Mouse (Mus musculus) spleen, postnatal 10 days (tissue): Measurements from ENCODE around the gene Cog2.

Experiments used
- DNase-seq, 2 experiments: peaks; one replicate each; pipeline ENCODE4 v3.0.0; 2021 to 2022; ENCODE audit warnings: low spot score in 2 of 2

Gene Cog2

GRCm38 (mm10) chr8:124516525-124516924 lies 4.0 kb upstream of the Cog2 start:
- no peak for DNase-seq

GRCm38 (mm10) chr8:124517142-124517541 lies 3.4 kb upstream of the Cog2 start:
- DNase-seq, result no peak

- DNase-seq, result no peak
Measured at GRCm38 (mm10) chr8:124521946-124522345, 1.4 kb downstream of the Cog2 start.

GRCm38 (mm10) chr8:124526261-124526660 lies 5.7 kb downstream of the Cog2 start:
- no peak for DNase-seq

GRCm38 (mm10) chr8:124530076-124530475 lies 9.5 kb downstream of the Cog2 start:
- no peak for DNase-seq

- DNase-seq, result no peak
Measured at GRCm38 (mm10) chr8:124530556-124530955, 10.0 kb downstream of the Cog2 start.

- no peak for DNase-seq
Measured at GRCm38 (mm10) chr8:124530996-124531395, 10.4 kb downstream of the Cog2 start.

- no peak for DNase-seq
Measured at GRCm38 (mm10) chr8:124532626-124533025, 12.1 kb downstream of the Cog2 start.

GRCm38 (mm10) chr8:124535451-124535850 lies 14.9 kb downstream of the Cog2 start:
- no peak for DNase-seq

GRCm38 (mm10) chr8:124540906-124541305 lies 20.3 kb downstream of the Cog2 start:
- no peak for DNase-seq

GRCm38 (mm10) chr8:124542001-124542400 lies 21.4 kb downstream of the Cog2 start:
- no peak for DNase-seq

- no peak for DNase-seq
Measured at GRCm38 (mm10) chr8:124543272-124543671, 22.7 kb downstream of the Cog2 start.

- no peak for DNase-seq
Measured at GRCm38 (mm10) chr8:124546371-124546770, 25.8 kb downstream of the Cog2 start.

GRCm38 (mm10) chr8:124546815-124547214 lies 26.2 kb downstream of the Cog2 start:
- no peak for DNase-seq

- no peak for DNase-seq
Measured at GRCm38 (mm10) chr8:124547269-124547668, 26.7 kb downstream of the Cog2 start.

GRCm38 (mm10) chr8:124548187-124548586 lies 27.6 kb downstream of the Cog2 start:
- DNase-seq, result no peak

- no peak for DNase-seq
Measured at GRCm38 (mm10) chr8:124551011-124551661, 30.6 kb downstream of the Cog2 start.

GRCm38 (mm10) chr8:124555113-124555750 lies 34.7 kb downstream of the Cog2 start:
- DNase-seq, result no peak

- DNase-seq, result no peak
Measured at GRCm38 (mm10) chr8:124556164-124556563, 35.6 kb downstream of the Cog2 start.

- no peak for DNase-seq
Measured at GRCm38 (mm10) chr8:124556658-124557057, 36.1 kb downstream of the Cog2 start.

- DNase-seq, result no peak
Measured at GRCm38 (mm10) chr8:124557476-124557875, 36.9 kb downstream of the Cog2 start.

- DNase-seq, result no peak
Measured at GRCm38 (mm10) chr8:124567126-124567525, 46.6 kb downstream of the Cog2 start.

GRCm38 (mm10) chr8:124567584-124567983 lies 47.0 kb downstream of the Cog2 start:
- no peak for DNase-seq

GRCm38 (mm10) chr8:124569100-124569499 lies 48.5 kb downstream of the Cog2 start:
- no peak for DNase-seq
